Mouse (Mus musculus): ENCODE measurements around the gene Spag5.

The Spag5 gene

GRCm38 (mm10) chr11:78349441-78350358 is 48.4 kb downstream of the Spag5 start:
- no peak for DNase-seq (ENCODE audit: low read depth, low spot score)

- DNase-seq (ENCODE audit: low read depth, low spot score) = no peak
These were observed 51.8 kb downstream of the Spag5 start for GRCm38 (mm10) chr11:78353081-78353480.

- DNase-seq (ENCODE audit: low read depth, low spot score) = no peak
These were observed 53.6 kb downstream of the Spag5 start for GRCm38 (mm10) chr11:78354905-78355304.

- DNase-seq (ENCODE audit: low read depth, low spot score) = peak; percentile 62
These were observed 54.3 kb downstream of the Spag5 start for GRCm38 (mm10) chr11:78355471-78356238.

- peak; percentile 46 for DNase-seq (ENCODE audit: low read depth, low spot score)
These were observed 57.1 kb downstream of the Spag5 start for GRCm38 (mm10) chr11:78358330-78359007.

- peak; percentile 82 for DNase-seq (ENCODE audit: low read depth, low spot score)
These were observed 58.9 kb downstream of the Spag5 start for GRCm38 (mm10) chr11:78360125-78360788.

GRCm38 (mm10) chr11:78360789-78361131 is 59.4 kb downstream of the Spag5 start:
- no peak for DNase-seq (ENCODE audit: low read depth, low spot score)

- no peak for DNase-seq (ENCODE audit: low read depth, low spot score)
These were observed 62.1 kb downstream of the Spag5 start for GRCm38 (mm10) chr11:78363309-78364007.

- no peak for DNase-seq (ENCODE audit: low read depth, low spot score)
These were observed 62.8 kb downstream of the Spag5 start for GRCm38 (mm10) chr11:78364103-78364502.

GRCm38 (mm10) chr11:78367456-78368225 is 66.3 kb downstream of the Spag5 start:
- no peak for DNase-seq (ENCODE audit: low read depth, low spot score)

GRCm38 (mm10) chr11:78370389-78370788 is 69.1 kb downstream of the Spag5 start:
- DNase-seq (ENCODE audit: low read depth, low spot score) = no peak

- no peak for DNase-seq (ENCODE audit: low read depth, low spot score)
These were observed 70.4 kb downstream of the Spag5 start for GRCm38 (mm10) chr11:78371711-78372110.
